Mouse (Mus musculus): ENCODE results near the gene Gm14819. TPM values are rescaled to one million over a fixed set of nuclear protein-coding genes. Genes with fewer than 3 reads are reported as not detected.
"Not testable (repeated sequence)": the region's sequence is repeated elsewhere in the genome, so short reads cannot be mapped to it uniquely, and the experiment has no call there.

Gene Gm14819
- not detected in 2 replicates for polyA plus RNA-seq (2014; fragmentation: Nextera tagmentation; extraction: Ambion mirVana)

DNA sequence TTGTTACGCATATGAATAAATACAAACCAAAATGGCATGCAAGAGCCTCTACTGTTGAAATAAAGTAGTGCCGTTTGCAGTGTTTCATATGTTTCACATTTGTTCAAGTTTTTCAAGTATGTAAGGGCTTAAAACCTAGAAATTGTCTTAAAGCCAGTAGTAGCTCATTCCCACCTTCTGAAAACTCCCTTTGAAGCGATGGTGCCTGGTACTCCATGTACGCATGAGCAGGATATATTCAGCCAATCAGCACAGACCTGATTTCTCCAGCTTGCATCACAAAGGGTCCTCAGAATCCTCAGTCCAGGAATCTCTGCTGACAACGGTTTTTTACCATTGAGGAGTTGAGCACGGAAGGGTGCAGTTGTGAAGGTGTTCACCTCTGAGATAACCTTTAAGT, at the start of gene Gm14819:
Gene Gm14819, plus strand, starts transcription at position 301 of the 400 bp plus-strand sequence.
- H3K4me3 ChIP-seq (ENCODE audit: control insufficient read depth in 1 of 2, insufficient read depth in 1 of 2, low read depth in 1 of 2, low read length in 2 of 2); H3K27ac ChIP-seq (replicated peaks in 1 of 2; ENCODE audit: control insufficient read depth in 1 of 2, insufficient read depth in 1 of 2, low read depth in 2 of 2, low read length in 2 of 2); H3K27me3 ChIP-seq (ENCODE audit: control insufficient read depth, insufficient read depth, low read length); H3K9me3 ChIP-seq (ENCODE audit: control insufficient read depth, low read length); H3K4me2 ChIP-seq (ENCODE audit: low read length); H3K36me3 ChIP-seq (ENCODE audit: control insufficient read depth, insufficient read depth, low read length); ATAC-seq (ENCODE audit: insufficient number of reproducible peaks, insufficient read depth, low FRiP score, low read depth); H3K9ac ChIP-seq (ENCODE audit: low read length); H3K4me1 ChIP-seq (ENCODE audit: control insufficient read depth in 2 of 2, insufficient read depth in 2 of 2, low read length in 2 of 2): not testable (repeated sequence)
- WGBS: no CpG with 5 or more reads among the region's 6 CpGs

Data from heart, embryonic 14.5 days (tissue).